Mouse (Mus musculus) cerebellum, postnatal 36 days (tissue): ENCODE measurements around the gene Sdhc.

Experiments
- DNase-seq, 2 experiments: peaks; one replicate each; pipeline ENCODE4 v3.0.0; 2021 to 2022; ENCODE audit warnings: mixed read lengths in 2 of 2

The Sdhc gene

DNA sequence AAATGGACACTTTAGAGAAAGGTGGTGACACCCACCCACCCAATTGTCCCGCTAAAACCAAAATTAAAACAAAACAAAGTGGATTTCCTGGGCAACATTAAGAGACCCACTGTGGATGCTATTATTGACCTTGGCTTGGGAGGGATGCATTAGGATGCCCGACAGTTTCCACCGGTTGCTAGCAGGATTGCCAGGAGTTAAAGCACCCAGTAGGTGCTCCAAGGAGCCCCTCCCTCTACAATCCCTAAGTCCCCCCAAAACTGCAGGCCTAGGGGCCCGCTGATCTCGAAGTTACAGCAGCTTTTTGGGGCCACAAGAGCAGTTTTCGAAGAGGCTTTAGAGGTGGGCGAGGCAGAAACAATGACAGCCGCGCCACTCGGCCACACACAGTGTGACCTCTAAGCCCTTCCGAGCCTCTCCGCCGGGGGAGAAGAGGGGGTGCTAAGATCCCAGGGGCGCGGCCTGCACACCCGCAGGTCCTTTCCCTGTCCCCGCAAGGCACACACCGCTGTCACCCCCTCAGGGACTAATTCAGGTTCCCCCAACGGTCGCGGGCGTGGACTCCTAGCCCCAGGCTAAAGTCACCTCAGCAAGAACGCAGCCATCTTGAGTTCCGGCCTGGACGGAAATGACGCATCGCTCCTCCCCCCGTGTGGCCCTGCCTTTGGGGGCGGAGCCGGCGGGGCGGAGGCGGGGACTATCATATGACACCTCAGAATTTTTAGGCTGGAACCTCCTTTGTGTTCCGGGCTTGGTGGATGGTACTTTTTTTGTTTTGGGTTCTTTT lies at the start of gene Sdhc, which contains the start of gene Mpz:
TSS of gene Sdhc (minus strand) at position 630 of the 787 bp plus-strand sequence.
TSS of gene Mpz (plus strand) at position 738 of the 787 bp plus-strand sequence.
- peak; percentile 93 to 95 for DNase-seq

DNA sequence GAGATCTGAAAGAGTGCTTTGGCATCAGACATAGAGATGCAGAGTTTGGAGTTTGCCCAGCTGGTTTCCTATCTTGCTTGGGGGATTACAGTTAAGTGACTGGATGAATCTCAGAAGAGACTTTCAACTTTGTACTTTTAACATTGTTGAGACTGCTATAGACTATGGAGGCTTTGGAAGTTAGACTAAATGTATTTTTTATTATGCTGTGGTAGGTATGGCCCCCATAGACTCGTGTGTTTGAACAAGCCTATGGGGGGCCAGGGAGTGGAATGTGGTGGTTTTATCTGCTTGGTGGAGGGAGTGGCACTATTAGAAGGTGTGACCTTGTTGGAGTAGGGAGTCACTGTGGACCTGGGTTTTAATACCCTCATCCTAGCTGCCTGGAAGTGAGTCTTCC lies 49.1 kb upstream of the Sdhc start:
- no peak for DNase-seq

DNA sequence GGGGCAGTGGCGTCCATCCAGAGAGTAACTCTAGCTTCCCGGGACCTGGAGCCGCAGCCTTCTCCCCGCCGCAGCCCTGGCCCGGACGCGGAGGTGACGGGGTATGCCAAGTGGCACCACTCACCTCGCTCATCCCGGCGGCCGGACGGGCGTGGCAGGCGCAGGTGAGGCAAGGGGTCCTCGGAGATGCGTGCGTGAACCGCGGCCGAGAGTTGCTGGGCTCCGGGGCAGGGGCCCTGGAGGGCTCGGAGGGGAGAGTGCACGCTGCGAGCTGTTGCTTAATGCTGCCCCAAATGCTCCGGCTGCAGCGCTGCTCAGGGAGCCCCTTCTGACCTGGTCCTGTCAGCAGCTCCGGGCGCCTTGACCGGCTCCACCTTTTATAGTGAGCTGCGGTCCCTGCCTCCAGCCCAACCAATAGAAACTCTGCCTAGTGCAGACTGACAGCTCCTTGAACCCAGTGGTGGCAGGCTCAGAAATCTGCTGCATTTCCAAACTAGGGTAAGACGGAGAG lies 45.5 kb upstream of the Sdhc start, which contains the start of gene Pcp4l1:
TSS of gene Pcp4l1 (minus strand) at position 382 of the 511 bp plus-strand sequence.
- peak; percentile 54 to 58 for DNase-seq

GRCm38 (mm10) chr1:171195046-171195822 lies 44.8 kb upstream of the Sdhc start:
- DNase-seq, result no peak

GRCm38 (mm10) chr1:171193911-171194830 lies 43.8 kb upstream of the Sdhc start:
- DNase-seq, result no peak

- DNase-seq, result no peak
Measured at GRCm38 (mm10) chr1:171193093-171193840, 42.9 kb upstream of the Sdhc start.

DNA sequence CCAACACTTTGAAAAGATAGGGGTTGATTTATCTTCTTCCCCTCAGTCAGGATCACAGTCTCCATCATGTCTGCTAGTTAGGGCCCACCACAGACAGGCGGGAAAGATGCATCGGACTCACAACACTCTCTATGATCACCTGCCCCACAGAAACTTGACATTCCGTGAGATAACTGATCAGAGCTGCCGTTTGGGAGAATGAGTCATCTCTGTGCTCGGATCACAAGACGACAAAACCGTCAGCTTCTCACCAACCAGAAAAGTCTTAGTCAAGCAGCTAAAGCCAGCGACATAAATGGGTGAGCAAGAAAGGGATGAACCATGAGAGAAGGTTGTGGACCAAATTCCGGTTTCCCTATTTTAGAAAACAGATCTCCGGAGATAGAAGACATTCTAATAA lies 41.9 kb upstream of the Sdhc start:
- no peak for DNase-seq

DNA sequence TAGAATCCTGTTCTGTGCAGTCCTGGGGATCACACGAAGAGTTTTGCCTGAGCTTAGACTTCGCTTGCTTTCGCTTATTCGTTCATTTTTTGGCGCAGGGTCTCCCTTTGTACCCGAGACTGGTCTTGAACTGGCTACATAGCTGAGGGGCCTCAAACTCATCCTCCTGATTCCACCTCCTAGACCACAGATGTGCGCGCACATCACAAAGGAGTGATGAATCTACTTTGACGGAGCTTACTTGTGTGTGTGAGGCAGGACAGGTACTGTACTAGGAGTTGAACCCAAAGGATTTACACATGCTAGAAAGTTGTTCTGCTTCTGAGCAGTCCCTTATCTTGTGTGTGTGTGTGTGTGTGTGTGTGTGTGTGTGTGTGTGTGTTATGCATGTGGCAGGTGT lies 40.4 kb upstream of the Sdhc start:
- DNase-seq, result no peak

DNA sequence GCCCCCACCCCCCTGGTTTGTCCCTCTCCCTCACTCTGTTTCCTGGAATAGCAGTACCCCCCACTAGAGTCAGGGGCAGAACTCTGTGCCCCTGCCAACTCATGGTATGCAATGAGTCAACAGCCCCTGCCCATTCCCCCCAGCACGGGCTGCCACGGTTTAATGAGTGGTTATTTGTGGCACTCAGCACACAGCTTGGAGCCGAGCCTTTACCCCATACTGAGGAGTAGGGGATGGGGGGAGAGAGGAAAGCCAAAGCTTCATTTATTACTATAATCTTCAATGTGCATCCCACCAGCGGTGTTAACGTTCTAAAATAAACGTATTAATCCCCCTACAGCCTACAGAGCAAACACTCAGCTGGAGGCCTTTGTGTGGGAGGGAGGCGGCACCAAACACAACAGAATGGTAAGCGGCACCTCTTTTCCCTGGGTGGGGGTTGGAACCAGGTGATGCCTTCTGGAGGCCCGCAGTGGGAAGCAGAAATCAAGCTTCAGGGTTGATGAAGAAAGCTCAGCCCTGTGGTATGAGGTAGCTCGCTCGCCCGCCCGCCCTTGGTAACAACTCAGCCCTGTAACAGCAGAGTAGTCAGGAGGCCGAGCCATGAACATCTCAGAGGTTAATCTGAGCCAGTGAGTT lies 39.2 kb upstream of the Sdhc start:
- DNase-seq, result no peak

DNA sequence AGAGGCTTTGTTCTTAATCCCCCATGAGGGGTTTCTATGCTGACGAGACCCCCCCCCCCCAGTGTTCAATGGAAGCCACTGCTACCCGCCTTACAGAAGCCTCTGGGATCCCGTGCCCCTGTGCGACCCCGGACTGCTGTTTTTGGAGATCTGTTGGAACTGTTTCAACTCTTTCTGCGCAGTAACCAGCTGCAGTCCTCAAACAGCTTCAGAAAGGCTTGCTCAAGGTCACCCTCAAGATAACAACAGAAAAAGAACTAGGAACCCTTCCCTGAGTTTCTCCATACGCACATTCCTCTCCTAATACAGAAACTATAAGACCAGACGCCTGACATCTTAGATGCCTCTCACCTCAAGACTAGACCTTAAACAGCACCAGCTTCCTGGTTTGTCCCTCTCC lies 38.6 kb upstream of the Sdhc start:
- DNase-seq, result no peak

- DNase-seq, result no peak
Measured at GRCm38 (mm10) chr1:171187851-171188700, 37.7 kb upstream of the Sdhc start.

- DNase-seq, result no peak
Measured at GRCm38 (mm10) chr1:171185655-171186054, 35.3 kb upstream of the Sdhc start.

GRCm38 (mm10) chr1:171184314-171184713 lies 33.9 kb upstream of the Sdhc start:
- DNase-seq, result no peak

DNA sequence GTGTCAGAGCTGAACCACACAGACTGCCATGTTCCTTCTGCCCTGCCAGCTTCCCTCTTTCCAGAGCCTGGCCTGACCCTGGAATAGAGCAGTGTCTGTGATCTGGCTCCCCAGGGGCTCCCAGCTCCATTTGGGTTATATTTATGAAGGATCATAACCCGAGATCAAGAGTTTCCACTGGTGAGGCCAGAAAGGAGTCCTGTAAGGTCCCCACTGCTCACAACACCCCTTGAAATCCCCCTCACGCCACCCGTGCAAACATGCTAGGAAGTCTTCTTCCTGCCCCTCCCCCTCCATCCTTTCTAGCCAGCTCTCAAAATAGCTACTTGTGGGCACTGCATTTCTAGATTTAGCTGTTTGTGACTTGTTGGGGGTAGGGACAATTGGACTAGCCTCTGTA lies 33.2 kb upstream of the Sdhc start:
- no peak for DNase-seq

DNA sequence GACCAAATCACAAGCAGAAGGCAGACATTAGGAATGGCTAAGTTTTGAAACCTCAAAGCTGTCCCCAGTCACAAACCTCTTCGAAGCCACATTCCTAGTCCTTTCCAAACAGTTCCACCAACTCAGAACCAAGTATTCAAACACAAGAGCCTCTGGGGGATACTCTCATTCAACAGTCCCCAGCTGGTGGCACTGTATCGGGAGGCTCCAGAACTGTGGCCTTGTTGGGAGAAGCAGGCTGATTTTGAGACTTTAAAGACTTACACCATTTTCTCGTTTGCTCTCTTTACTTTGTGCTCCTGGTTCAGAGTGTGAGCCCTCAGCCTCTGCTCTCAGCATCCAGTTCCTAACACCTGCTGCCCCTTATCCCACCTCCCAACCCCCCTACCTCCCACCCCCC lies 32.6 kb upstream of the Sdhc start:
- DNase-seq, result no peak

GRCm38 (mm10) chr1:171179487-171180171 lies 29.2 kb upstream of the Sdhc start:
- DNase-seq, result no peak

- DNase-seq, result no peak
Measured at GRCm38 (mm10) chr1:171172779-171173178, 22.4 kb upstream of the Sdhc start.

DNA sequence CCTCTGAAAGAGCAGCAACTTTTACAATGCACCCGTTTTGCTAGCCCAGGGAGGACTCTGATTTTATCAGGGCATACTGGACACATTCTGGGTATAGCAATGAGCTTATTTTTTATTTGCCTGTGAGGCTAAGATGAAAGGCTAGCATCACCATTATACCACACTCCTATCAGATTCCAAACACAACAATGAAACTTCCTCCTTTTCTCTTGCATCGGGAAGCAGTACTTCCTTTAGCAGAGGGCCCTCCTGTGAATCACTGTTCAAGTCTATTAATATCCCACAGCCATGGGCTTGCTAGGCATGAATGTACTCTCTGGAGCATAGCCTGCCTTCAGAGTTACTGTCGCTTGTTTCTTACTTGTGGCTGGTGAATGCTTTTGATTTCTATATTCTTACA lies 20.7 kb upstream of the Sdhc start:
- DNase-seq, result no peak

DNA sequence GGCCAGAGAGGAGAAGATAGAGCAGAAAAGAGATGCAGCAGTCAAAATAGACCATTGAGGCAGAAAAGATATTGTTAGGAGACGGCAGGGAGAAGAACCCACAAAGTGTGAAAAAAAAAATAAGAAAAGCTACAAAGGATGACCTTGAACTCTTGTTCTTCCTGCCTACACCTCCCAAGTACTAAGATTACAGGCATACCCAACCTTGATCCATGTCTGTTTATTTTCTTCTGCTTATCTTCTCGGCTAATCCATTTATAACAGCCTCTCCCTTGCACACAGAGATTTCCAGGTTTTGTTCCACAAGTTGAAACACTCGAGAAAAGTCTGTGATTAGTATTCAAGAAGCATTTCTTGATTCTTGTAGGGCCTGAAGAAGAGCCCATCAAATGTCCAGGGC lies 19.5 kb upstream of the Sdhc start:
- no peak for DNase-seq

- DNase-seq, result no peak
Measured at GRCm38 (mm10) chr1:171168906-171169305, 18.5 kb upstream of the Sdhc start.
